Mouse (Mus musculus) midbrain, embryonic 16.5 days (tissue): ENCODE measurements at regions not wholly inside any gene's neighbourhood (a gene's known extent, or its start where the extent isn't known, plus 50 kb on each side); places are given as distances from the start of the nearest gene placed in this dataset.

Experiments
- ATAC-seq: fragments of 200-750 bp; cut with Nextera tagmentation; 2 replicates; pipeline ENCODE4 v1.8.0; 2017; ENCODE audit warnings: moderate TSS enrichment
- H3K27ac ChIP-seq: fragments of 300-500 bp; sonication (generic); 2 replicates; pipeline ENCODE4 v1.5.1; 2014; ENCODE audit warnings: mild to moderate bottlenecking, low read length, mixed read lengths
- H3K27me3 ChIP-seq: fragments of 300-500 bp; sonication (generic); 2 replicates; pipeline ENCODE4 v1.6.1; 2014; ENCODE audit warnings: low read depth, low read length, mixed read lengths; ENCODE audit not compliant: control insufficient read depth, insufficient read depth
- H3K36me3 ChIP-seq: fragments of 300-500 bp; sonication (generic); 2 replicates; pipeline ENCODE4 v1.6.1; 2014; ENCODE audit warnings: mild to moderate bottlenecking, low read length, moderate library complexity, mixed read lengths; ENCODE audit not compliant: control insufficient read depth, insufficient read depth
- H3K4me1 ChIP-seq: fragments of 300-500 bp; sonication (generic); 2 replicates; pipeline ENCODE4 v1.6.1; 2014; ENCODE audit warnings: mild to moderate bottlenecking, low read length, mixed read lengths; ENCODE audit not compliant: control insufficient read depth, insufficient read depth
- H3K4me2 ChIP-seq: fragments of 300-500 bp; sonication (generic); 2 replicates; pipeline ENCODE4 v1.6.1; 2014; ENCODE audit warnings: mild to moderate bottlenecking, low read length, mixed read lengths
- H3K4me3 ChIP-seq: fragments of 300-500 bp; sonication (generic); 2 replicates; pipeline ENCODE4 v1.5.1; 2014; ENCODE audit warnings: low read depth, mild to moderate bottlenecking, low read length, moderate library complexity, mixed read lengths
- H3K9ac ChIP-seq: fragments of 300-500 bp; sonication (generic); 2 replicates; pipeline ENCODE4 v1.6.1; 2014; ENCODE audit warnings: low read depth, low read length, mixed read lengths
- H3K9me3 ChIP-seq: fragments of 300-500 bp; sonication (generic); replicated peaks from 2 replicates; pipeline ENCODE4 v1.6.1; 2014; ENCODE audit warnings: mild to moderate bottlenecking, low read length, mixed read lengths; ENCODE audit not compliant: control insufficient read depth, poor library complexity, severe bottlenecking
- WGBS: fragments of 180-500 bp; shearing (Covaris S2); extraction: QIAGEN DNeasy Blood & Tissue Kit; methylation state at CpG from one replicate; pipeline ENCODE4 v1.1.7; 2014; 5-methylcytosine and 5-hydroxymethylcytosine counted together

DNA sequence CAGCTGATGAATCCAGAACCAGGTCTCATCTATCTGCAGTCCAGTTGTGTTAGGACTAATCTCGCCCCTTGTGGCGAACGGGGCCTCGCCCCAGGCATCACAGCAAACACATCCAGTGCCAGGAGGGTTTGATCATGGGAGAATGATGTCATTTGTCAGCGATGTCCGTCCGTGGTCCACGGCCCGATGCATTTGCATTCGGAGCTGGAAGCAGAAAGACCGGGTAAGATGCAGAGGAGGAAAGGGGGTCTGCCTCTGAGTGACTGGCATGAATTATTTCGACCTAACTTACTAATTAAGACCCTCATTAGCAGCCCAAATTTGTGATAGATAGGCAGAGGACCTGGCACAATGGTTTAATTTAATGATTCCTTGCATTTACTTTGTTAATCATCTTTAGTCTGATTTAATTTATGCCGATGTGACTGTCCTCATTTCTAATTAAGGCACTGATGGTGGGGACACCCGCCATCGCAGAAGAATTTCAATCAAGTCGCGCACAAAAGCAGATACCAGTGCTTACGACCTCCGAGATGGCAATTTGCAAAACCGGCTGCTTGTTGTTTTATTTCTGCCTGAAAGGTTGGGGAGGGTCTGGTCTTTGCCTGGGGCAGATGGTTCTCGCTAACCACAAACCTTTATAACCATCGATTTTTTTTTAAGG is 141.9 kb downstream of the Cryba4 start:
- Histone ChIP-seq H3K36me3 (no peaks in the 10 kb centered on the region), H3K4me2 (peak overlapping the region; percentile 20), H3K27me3 (no peaks in the 10 kb centered on the region), H3K4me1 (peaks cover 7% of the 10 kb centered on the region), H3K27ac (peak overlapping the region; percentile 24; the same call in 1 of the 2 replicates), H3K9me3 (no peaks in the 10 kb centered on the region), H3K4me3 (no peak overlapping the region), H3K9ac (no peak overlapping the region; the same call in 1 of the 2 replicates)
- 31% methylated on average over 22 of the region's 22 CpGs for WGBS
- no peak for ATAC-seq

DNA sequence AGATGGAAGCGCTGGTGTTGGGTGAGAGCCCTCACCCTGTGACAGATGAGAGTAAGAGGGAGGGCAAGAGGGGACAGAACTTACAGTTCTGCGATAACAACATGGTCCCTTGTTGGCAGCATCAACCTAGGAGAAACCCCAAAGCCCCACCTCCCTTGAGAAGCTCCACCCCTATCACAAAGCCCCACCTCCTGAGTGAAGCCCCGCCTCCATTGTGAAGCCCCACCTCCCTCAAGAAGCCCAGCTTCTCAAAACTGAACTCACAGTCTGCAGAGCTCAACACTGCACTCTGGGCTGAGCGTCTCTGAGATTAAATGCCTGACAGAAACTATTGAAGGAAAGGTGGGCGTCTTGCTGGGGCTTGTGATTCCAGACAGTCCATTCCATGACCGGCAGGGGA is 131.6 kb downstream of the Cryba4 start:
- peak overlapping the region; percentile 7; the same call in 1 of the 2 replicates for H3K27ac ChIP-seq
- no peak overlapping the region for H3K9ac ChIP-seq
- no peaks in the 10 kb centered on the region for H3K27me3 ChIP-seq
- no peaks in the 10 kb centered on the region for H3K36me3 ChIP-seq
- ATAC-seq: no peak
- no peak overlapping the region for H3K4me2 ChIP-seq
- 67% methylated on average over 6 of the region's 6 CpGs for WGBS
- H3K4me3 ChIP-seq: no peak overlapping the region
- peaks cover 14% of the 10 kb centered on the region; the same call in 1 of the 2 replicates for H3K4me1 ChIP-seq
- no peaks in the 10 kb centered on the region for H3K9me3 ChIP-seq

DNA sequence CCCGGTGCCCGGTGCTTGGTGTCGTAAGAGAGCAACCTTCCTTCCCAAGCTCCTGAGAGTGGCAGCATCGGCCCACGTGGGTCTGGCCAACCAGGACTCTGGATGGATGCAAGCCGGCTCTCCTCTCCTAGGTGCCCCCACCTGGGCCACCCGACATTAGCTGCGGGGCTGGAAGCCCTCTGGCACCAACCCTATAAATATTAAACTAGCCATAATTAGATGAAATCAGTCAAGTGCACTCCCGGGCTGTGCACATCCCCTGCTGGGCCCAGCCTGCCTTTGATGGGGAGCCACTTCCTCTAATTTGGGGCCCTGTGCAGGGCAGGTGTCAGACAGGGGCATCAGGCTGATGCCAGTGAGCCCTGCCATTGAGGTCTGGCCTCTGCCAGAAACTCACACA is 130.8 kb downstream of the Cryba4 start:
- H3K27ac ChIP-seq: peak overlapping the region; percentile 43; the same call in 1 of the 2 replicates
- peaks cover 14% of the 10 kb centered on the region; the same call in 1 of the 2 replicates for H3K4me1 ChIP-seq
- H3K4me2 ChIP-seq: no peak overlapping the region
- no peaks in the 10 kb centered on the region for H3K36me3 ChIP-seq
- ATAC-seq: peak; percentile 68
- 40% methylated on average over 9 of the region's 9 CpGs for WGBS
- no peaks in the 10 kb centered on the region for H3K27me3 ChIP-seq
- no peak overlapping the region for H3K4me3 ChIP-seq
- no peaks in the 10 kb centered on the region for H3K9me3 ChIP-seq
- H3K9ac ChIP-seq: no peak overlapping the region

DNA sequence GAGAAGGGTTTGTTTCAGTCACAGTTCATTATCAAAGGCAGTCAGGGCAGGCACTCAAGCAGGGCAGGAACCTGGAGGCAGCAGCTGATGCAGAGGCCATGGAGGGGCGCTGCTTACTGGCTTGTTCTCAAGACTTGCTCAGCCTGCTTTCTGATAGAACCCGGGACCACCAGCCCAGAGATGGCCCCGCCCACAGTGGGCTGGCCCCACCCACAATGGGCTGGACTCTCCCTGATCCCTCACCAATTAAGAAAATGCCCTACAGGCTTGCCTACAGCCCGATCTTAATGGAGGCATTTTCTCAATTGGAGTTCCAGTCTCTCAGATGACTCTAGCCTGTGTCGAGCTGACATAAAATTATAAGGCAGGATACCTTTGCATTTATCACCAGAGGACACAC is 129.7 kb downstream of the Cryba4 start:
- Histone ChIP-seq H3K4me3 (no peak overlapping the region), H3K27ac (peak overlapping the region; percentile 43), H3K9me3 (no peaks in the 10 kb centered on the region), H3K4me1 (peaks cover 14% of the 10 kb centered on the region; the same call in 1 of the 2 replicates), H3K36me3 (no peaks in the 10 kb centered on the region), H3K9ac (no peak overlapping the region), H3K27me3 (no peaks in the 10 kb centered on the region), H3K4me2 (no peak overlapping the region)
- WGBS: 15% methylated on average over 5 of the region's 5 CpGs
- no peak for ATAC-seq

GRCm38 (mm10) chr5:112127171-112127570 is 125.1 kb downstream of the Cryba4 start:
- H3K4me1 ChIP-seq: peaks cover 4% of the 10 kb centered on the region; the same call in 1 of the 2 replicates
- whole genome bisulfite sequencing: 82% methylated on average over 4 of the region's 4 CpGs
- H3K36me3 ChIP-seq: no peaks in the 10 kb centered on the region
- H3K27me3 ChIP-seq: no peaks in the 10 kb centered on the region
- H3K27ac ChIP-seq: no peak overlapping the region
- no peaks in the 10 kb centered on the region for H3K9me3 ChIP-seq
- H3K4me2 ChIP-seq: no peak overlapping the region
- H3K9ac ChIP-seq: no peak overlapping the region
- ATAC-seq: no peak
- H3K4me3 ChIP-seq: no peak overlapping the region

DNA sequence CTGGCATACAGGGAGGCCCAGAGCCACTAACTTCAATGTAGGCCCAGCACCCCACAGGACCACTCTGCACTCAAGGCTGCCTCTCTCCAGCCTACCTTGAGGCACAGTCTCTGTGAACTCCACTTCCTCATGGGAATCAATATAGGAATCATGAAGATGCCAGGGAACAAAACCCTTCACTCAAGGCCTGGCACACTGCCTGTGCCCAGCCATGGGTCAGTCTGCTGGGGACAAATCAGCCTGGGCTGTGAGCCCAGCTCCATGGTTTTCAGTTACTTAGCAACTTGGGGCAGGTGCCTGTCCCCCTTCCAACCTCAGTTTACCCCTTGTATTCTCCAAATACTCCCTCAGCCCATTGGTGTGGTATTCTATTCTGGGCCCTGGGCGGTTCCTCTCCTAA is 119.6 kb downstream of the Cryba4 start:
- Histone ChIP-seq H3K4me3 (no peak overlapping the region), H3K4me2 (no peak overlapping the region), H3K4me1 (peaks cover 25% of the 10 kb centered on the region), H3K9me3 (no peaks in the 10 kb centered on the region), H3K36me3 (no peaks in the 10 kb centered on the region), H3K27me3 (no peaks in the 10 kb centered on the region), H3K9ac (no peak overlapping the region), H3K27ac (no peak overlapping the region)
- ATAC-seq: no peak
- WGBS: 93% methylated on average over 1 of the region's 1 CpGs

GRCm38 (mm10) chr5:112133688-112134573 is 118.4 kb downstream of the Cryba4 start:
- no peak overlapping the region for H3K4me2 ChIP-seq
- H3K4me1 ChIP-seq: peaks cover 25% of the 10 kb centered on the region
- ATAC-seq: peak; percentile 89
- 25% methylated on average over 21 of the region's 21 CpGs for WGBS
- peak overlapping the region; percentile 31; the same call in 1 of the 2 replicates for H3K9ac ChIP-seq
- no peak overlapping the region for H3K4me3 ChIP-seq
- H3K27ac ChIP-seq: peak overlapping the region; percentile 79
- H3K9me3 ChIP-seq: no peaks in the 10 kb centered on the region
- no peaks in the 10 kb centered on the region for H3K36me3 ChIP-seq
- H3K27me3 ChIP-seq: no peaks in the 10 kb centered on the region

DNA sequence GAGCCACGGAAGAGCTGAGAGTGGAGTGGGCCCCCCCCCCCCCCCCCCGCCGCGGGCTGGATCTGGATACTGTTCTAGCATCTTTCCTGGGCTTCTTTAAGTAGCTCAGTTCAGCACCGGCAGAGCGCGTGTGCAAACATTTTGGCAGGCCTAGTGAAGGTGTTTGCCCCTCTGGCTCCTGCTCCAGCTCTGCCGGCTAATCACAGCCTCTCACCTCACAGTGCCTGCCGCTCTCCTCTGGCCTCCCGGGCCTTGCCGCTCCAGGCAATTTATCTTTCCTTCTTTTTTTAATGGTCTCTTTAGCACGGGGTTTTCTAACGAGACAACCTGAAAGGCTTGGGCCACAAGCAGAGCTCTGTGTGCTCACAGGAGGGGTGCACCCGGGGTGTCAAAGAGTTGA is 115.7 kb downstream of the Cryba4 start:
- WGBS: 25% methylated on average over 10 of the region's 14 CpGs
- Histone ChIP-seq H3K9ac (0 out of 2 replicates have a peak overlapping the region, but pooled peaks have one; percentile 22), H3K4me2 (no peak overlapping the region), H3K4me3 (no peak overlapping the region), H3K9me3 (no peaks in the 10 kb centered on the region), H3K27ac (no peak overlapping the region), H3K27me3 (no peaks in the 10 kb centered on the region), H3K36me3 (no peaks in the 10 kb centered on the region), H3K4me1 (peaks cover 25% of the 10 kb centered on the region)
- ATAC-seq: no peak

DNA sequence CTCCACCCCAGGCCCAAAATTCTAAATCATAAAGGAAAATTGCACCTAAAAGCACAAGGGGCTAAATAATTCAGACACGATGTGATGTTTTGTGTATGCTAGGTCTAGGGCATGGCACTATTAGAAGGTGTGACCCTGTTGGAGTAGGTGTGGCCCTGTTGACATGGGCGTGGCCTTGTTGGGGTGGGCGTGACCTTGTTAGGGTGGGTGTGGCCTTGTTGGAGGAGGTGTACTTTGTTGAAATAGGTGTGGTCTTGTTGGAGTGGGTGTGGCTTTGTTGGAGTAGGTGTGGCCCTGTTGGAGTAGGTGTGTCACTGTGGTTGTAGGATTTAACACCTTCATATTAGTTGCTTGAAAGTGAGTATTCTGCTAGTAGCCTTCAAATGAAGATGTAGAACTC is 114.1 kb downstream of the Cryba4 start:
- no peak for ATAC-seq
- Histone ChIP-seq H3K4me2 (no peak overlapping the region), H3K4me1 (peaks cover 19% of the 10 kb centered on the region), H3K9me3 (no peaks in the 10 kb centered on the region), H3K36me3 (no peaks in the 10 kb centered on the region), H3K4me3 (no peak overlapping the region), H3K9ac (no peak overlapping the region), H3K27ac (no peak overlapping the region), H3K27me3 (no peaks in the 10 kb centered on the region)
- 84% methylated on average over 3 of the region's 3 CpGs for WGBS
